Mouse (Mus musculus) bone marrow, adult 2 months (tissue): ENCODE data around the gene Aqr.

ENCODE experiments used
- CTCF ChIP-seq: fragments of 200-500 bp; IDR thresholded peaks from 2 replicates; pipeline ENCODE4 v1.5.1; 2011; ENCODE audit warnings: low read length, control low read depth; ENCODE audit not compliant: control insufficient read depth, insufficient read depth
- POLR2A ChIP-seq: fragments of 200-500 bp; IDR thresholded peaks from 2 replicates; pipeline ENCODE4 v1.6.1; 2011; ENCODE audit warnings: low read depth, mild to moderate bottlenecking, control low read depth, low read length, borderline replicate concordance; ENCODE audit not compliant: control insufficient read depth

GRCm38 (mm10) chr2:114099109-114099508 is 87.7 kb downstream of the Aqr start:
- no peak for TF ChIP-seq CTCF
- TF ChIP-seq POLR2A = no peak
